Mouse (Mus musculus): ENCODE data around the gene Mmd2.

Gene Mmd2

GRCm38 (mm10) chr5:142547066-142547465 lies 61.5 kb downstream of the Mmd2 start:
- no peak for DNase-seq (ENCODE audit: low read depth, low spot score)

- DNase-seq (ENCODE audit: low read depth, low spot score) = peak; percentile 84
Measured at GRCm38 (mm10) chr5:142546344-142546743, 62.3 kb downstream of the Mmd2 start.

- peak; percentile 60 for DNase-seq (ENCODE audit: low read depth, low spot score)
Measured at GRCm38 (mm10) chr5:142545014-142545795, 63.4 kb downstream of the Mmd2 start.

DNA sequence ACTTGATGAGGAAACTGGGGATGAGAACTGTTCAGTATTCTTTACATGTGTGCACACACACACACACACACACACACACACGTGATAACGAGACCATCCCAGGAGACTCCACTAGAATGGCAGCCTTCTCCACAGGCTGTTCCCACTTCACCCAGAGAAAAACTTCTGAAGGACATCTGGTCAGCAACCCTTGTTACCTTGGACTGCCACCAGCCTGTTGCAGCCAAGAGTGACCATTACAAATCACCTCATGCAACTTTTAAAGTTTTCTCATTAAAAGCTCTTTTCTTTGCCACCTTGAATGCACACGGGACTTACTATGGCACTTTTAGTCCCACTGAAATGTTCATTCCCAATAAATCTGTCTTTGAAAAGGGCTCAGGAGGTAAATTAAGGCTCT lies 71.3 kb downstream of the Mmd2 start:
- no peak for DNase-seq (ENCODE audit: low read depth, low spot score)

DNA sequence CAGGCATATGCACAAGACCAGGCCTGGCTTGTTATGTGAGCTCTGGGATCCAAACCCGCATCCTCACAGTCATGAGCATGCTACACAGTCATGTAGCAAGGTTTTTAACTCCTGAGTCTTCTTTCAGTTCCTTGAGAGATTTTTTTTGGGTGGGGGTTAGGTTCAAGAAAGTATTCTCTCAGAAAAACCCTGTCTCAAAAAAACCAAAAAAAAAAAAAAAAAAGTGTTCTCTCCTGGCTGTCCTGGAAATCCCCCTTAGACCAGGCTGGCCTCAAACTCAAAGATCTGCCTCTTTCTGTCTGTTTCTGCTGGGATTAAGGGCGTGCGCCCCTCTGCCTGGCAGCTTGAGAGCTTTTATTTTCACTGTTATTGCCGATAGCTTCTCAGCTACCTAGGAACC lies 73.2 kb downstream of the Mmd2 start:
- DNase-seq (ENCODE audit: low read depth, low spot score) = no peak

DNA sequence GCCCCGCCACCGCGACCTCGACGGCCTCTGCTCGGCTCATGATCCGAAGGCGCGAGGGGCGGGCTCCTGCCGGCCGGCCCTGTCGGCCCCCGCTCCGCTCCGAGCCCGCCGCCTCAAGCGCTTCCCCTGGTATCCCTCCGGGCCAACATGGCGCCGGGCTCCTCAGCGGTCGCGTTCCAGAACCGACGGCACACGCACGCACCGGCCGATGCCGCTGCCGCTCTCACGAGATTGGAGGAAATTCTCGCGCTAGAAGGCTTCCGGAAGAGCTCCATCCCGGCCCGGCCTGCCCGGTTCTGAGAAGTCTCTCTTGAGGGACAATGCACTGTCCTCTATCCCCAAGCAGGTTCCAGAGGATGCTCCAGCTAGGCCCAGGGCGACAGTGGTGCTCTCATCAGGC lies 78.7 kb downstream of the Mmd2 start, which contains the start of gene Papolb:
Gene Papolb (minus strand): TSS at position 162 of the 400 bp plus-strand sequence.
- DNase-seq (ENCODE audit: low read depth, low spot score) = peak; percentile 51

GRCm38 (mm10) chr5:142524711-142525464 lies 83.7 kb downstream of the Mmd2 start:
- DNase-seq (ENCODE audit: low read depth, low spot score) = no peak

DNA sequence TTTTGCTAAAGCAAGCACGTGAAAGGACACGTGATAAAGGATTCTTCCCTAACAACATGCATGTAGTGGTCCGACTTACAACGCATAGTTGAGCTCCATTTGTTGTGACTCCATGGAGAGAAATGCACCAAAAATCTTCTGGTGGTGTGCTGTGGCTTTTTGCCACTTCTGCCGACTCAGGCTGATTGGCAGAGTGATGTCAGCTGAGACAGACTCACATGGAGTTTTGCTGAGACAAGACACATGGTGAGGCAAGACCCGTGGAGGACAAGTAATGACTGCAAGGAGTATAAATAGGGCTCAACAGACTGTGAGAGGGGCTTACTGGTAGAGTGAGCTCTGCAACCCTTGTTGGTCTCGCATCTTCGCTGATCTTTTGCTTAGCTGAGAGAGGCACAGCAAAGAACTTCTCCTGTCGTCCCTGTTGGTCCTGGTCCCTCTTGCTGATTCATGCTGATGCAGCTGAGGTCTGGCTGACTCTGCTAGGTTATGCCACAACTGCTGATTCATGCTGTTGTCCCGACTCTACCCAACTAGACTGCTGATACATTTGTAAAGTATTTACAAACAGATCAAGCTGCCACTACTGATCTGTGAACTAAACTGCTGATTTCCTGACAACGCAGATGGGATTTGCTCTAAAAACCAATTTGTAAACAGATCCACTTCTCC lies 87.3 kb downstream of the Mmd2 start:
- no peak for DNase-seq (ENCODE audit: low read depth, low spot score)

- no peak for DNase-seq (ENCODE audit: low read depth, low spot score)
Measured at GRCm38 (mm10) chr5:142520360-142520759, 88.2 kb downstream of the Mmd2 start.

DNA sequence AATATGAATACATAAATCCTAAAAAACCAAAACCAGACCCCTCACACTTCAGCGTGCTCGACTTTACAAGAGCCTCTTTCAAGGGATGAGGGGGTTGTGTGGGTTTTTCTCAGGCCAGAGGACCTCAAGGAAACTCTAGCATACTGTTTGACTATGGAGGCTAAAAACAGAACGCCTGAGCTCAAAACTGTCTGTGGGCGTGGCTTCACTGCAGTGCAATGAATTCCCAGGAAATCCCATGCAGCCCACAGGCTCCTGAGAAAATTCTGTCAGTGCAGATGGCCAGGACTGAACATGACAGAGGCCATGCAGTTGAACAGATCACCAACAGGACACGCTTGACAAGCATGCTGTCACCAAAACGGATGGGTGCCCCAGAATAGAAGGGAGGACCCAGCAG lies 89.6 kb downstream of the Mmd2 start:
- no peak for DNase-seq (ENCODE audit: low read depth, low spot score)
